Mouse (Mus musculus): ENCODE data around the gene Glt28d2.

GRCm38 (mm10) chr3:85827815-85828214 is 59.5 kb downstream of the Glt28d2 start:
- TF ChIP-seq CTCF (conservative IDR thresholded peaks at IDR 0.05 in 1 of 2, IDR thresholded peaks at IDR 0.05 in 1 of 2; ENCODE audit: low read depth in 2 of 2, low read length in 2 of 2) (no peak), POLR2A (IDR thresholded peaks at IDR 0.05; ENCODE audit: low read depth, low read length) (no peak), ZKSCAN1 (IDR thresholded peaks at IDR 0.05; ENCODE audit: borderline replicate concordance, low read depth, low read length) (no peak), MAZ (IDR thresholded peaks at IDR 0.05; ENCODE audit: low read depth, low read length) (no peak), NRF1 (IDR thresholded peaks at IDR 0.05; ENCODE audit: low read depth, low read length) (no peak), USF2 (conservative IDR thresholded peaks at IDR 0.05; ENCODE audit: low read depth, low read length) (no peak), JUN (IDR thresholded peaks at IDR 0.05; ENCODE audit: insufficient read depth, low read depth, low read length) (no peak), BHLHE40 (IDR thresholded peaks at IDR 0.05; ENCODE audit: low read depth, low read length) (no peak), USF1 (IDR thresholded peaks at IDR 0.05; ENCODE audit: low read depth, low read length) (no peak), ZC3H11A (IDR thresholded peaks at IDR 0.05; ENCODE audit: low read depth, low read length) (no peak), SIN3A (IDR thresholded peaks at IDR 0.05; ENCODE audit: low read length) (no peak), CHD2 (IDR thresholded peaks at IDR 0.05; ENCODE audit: low read length) (no peak), EP300 (IDR thresholded peaks at IDR 0.05; ENCODE audit: low read length) (no peak)
